Mouse (Mus musculus): ENCODE results near the gene Uggt1. TPM values are rescaled to one million over a fixed set of nuclear protein-coding genes. Genes with fewer than 3 reads are reported as not detected.
A peak's percentile ranks its signal among the peaks of the same experiment; 100 is the strongest.

The Uggt1 gene
- total RNA-seq, 2 experiments from 2014 or later, result 33.6 to 39.2 TPM

- no peak for DNase-seq (ENCODE audit: low spot score in 2 of 2)
Measured at GRCm38 (mm10) chr1:36258631-36259030, 14.1 kb upstream of the Uggt1 start.

GRCm38 (mm10) chr1:36257276-36257675, 12.8 kb upstream of the Uggt1 start:
- no peak for DNase-seq (ENCODE audit: low spot score in 2 of 2)

GRCm38 (mm10) chr1:36255871-36256640, 11.5 kb upstream of the Uggt1 start:
- DNase-seq (ENCODE audit: low spot score in 2 of 2), result no peak

GRCm38 (mm10) chr1:36254635-36255360, 10.3 kb upstream of the Uggt1 start:
- DNase-seq (ENCODE audit: low spot score in 2 of 2), result peak in 1 of 2 experiments; percentile 19

GRCm38 (mm10) chr1:36252791-36253190, 8.3 kb upstream of the Uggt1 start:
- DNase-seq (ENCODE audit: low spot score in 2 of 2), result peak; percentile 43 to 81

- no peak for DNase-seq (ENCODE audit: low spot score in 2 of 2)
Measured at GRCm38 (mm10) chr1:36251426-36251825, 6.9 kb upstream of the Uggt1 start.

- no peak for DNase-seq (ENCODE audit: low spot score in 2 of 2)
Measured at GRCm38 (mm10) chr1:36246688-36247087, 2.2 kb upstream of the Uggt1 start.

- no peak for DNase-seq (ENCODE audit: low spot score in 2 of 2)
Measured at GRCm38 (mm10) chr1:36244828-36245215, 302 bp upstream of the Uggt1 start.

GRCm38 (mm10) chr1:36243447-36244057, 968 bp downstream of the Uggt1 start:
- no peak for DNase-seq (ENCODE audit: low spot score in 2 of 2)

GRCm38 (mm10) chr1:36241903-36242429, 2.6 kb downstream of the Uggt1 start:
- DNase-seq (ENCODE audit: low spot score in 2 of 2), result no peak

- no peak for DNase-seq (ENCODE audit: low spot score in 2 of 2)
Measured at GRCm38 (mm10) chr1:36240176-36240575, 4.3 kb downstream of the Uggt1 start.

- no peak for DNase-seq (ENCODE audit: low spot score in 2 of 2)
Measured at GRCm38 (mm10) chr1:36239396-36239795, 5.1 kb downstream of the Uggt1 start.

GRCm38 (mm10) chr1:36235855-36236254, 8.7 kb downstream of the Uggt1 start:
- DNase-seq (ENCODE audit: low spot score in 2 of 2), result no peak

- no peak for DNase-seq (ENCODE audit: low spot score in 2 of 2)
Measured at GRCm38 (mm10) chr1:36235057-36235639, 9.4 kb downstream of the Uggt1 start.

GRCm38 (mm10) chr1:36233218-36233617, 11.3 kb downstream of the Uggt1 start:
- DNase-seq (ENCODE audit: low spot score in 2 of 2), result no peak

GRCm38 (mm10) chr1:36230919-36231705, 13.4 kb downstream of the Uggt1 start:
- no peak for DNase-seq (ENCODE audit: low spot score in 2 of 2)

- no peak for DNase-seq (ENCODE audit: low spot score in 2 of 2)
Measured at GRCm38 (mm10) chr1:36228461-36228860, 16.1 kb downstream of the Uggt1 start.

- DNase-seq (ENCODE audit: low spot score in 2 of 2), result no peak
Measured at GRCm38 (mm10) chr1:36224648-36225047, 19.9 kb downstream of the Uggt1 start.

GRCm38 (mm10) chr1:36214324-36214723, 30.2 kb downstream of the Uggt1 start:
- no peak for DNase-seq (ENCODE audit: low spot score in 2 of 2)

- DNase-seq (ENCODE audit: low spot score in 2 of 2), result no peak
Measured at GRCm38 (mm10) chr1:36201739-36202138, 42.8 kb downstream of the Uggt1 start.

GRCm38 (mm10) chr1:36194482-36194881, 50.0 kb downstream of the Uggt1 start:
- no peak for DNase-seq (ENCODE audit: low spot score in 2 of 2)

Data from layer of hippocampus, adult 18-20 months (tissue).